In genomic region chr9:37047490-37047889, GRCm38 (mm10) we compare ENCODE assay signal across 15 mouse cellular contexts.
DNase-seq lines count a peak whose midpoint lies in the region; ATAC-seq and TF ChIP-seq lines count a peak whose summit lies in the region.
"Had no signal": no experiment of that assay in that cellular context is flagged by ENCODE, and none has a peak within 500 bp of the region (broad histone marks: within the 10 kb centered on the region; RNA-seq: fewer than 3 reads in every experiment).

No protein-coding gene starts in this region.

- ATAC-seq in stomach, postnatal 0 days (ENCODE audit: low FRiP score, low TSS enrichment), result no peak
- ATAC-seq: hindbrain, embryonic 16.5 days had no signal

- no peaks in the 10 kb centered on the region for H3K4me1 ChIP-seq in stomach, postnatal 0 days (replicated peaks; ENCODE audit: control insufficient read depth, insufficient read depth)

- no peaks in the 10 kb centered on the region for H3K27me3 ChIP-seq in stomach, postnatal 0 days (ENCODE audit: control insufficient read depth, insufficient read depth, low read length)
- H3K27me3 ChIP-seq: embryonic facial prominence, embryonic 15.5 days; neural tube, embryonic 12.5 days had no signal

- H3K9ac ChIP-seq in stomach, postnatal 0 days (ENCODE audit: low read length), result no peak overlapping the region
- H3K9ac ChIP-seq: embryonic facial prominence, embryonic 15.5 days; liver, embryonic 14.5 days; neural tube, embryonic 12.5 days had no signal

- no peaks in the 10 kb centered on the region for H3K36me3 ChIP-seq in stomach, postnatal 0 days (ENCODE audit: control insufficient read depth, insufficient read depth, low read length)
- H3K36me3 ChIP-seq: embryonic facial prominence, embryonic 15.5 days; neural tube, embryonic 12.5 days had no signal

- H3K9me3 ChIP-seq in stomach, postnatal 0 days (ENCODE audit: control insufficient read depth, low read length), result no peaks in the 10 kb centered on the region
- H3K9me3 ChIP-seq: embryonic facial prominence, embryonic 15.5 days; neural tube, embryonic 12.5 days had no signal

- intact Hi-C loops in heart, postnatal 14 days (cut with DNase I), result no loop called here

- H3K27ac ChIP-seq in stomach, postnatal 0 days (replicated peaks), result no peak overlapping the region
- H3K27ac ChIP-seq: embryonic facial prominence, embryonic 15.5 days; left cerebral cortex, adult 2 months; liver, embryonic 14.5 days; neural tube, embryonic 12.5 days had no signal

- no peak overlapping the region for H3K4me3 ChIP-seq in stomach, postnatal 0 days (ENCODE audit: low read depth, low read length)
- H3K4me3 ChIP-seq: embryonic facial prominence, embryonic 15.5 days; left cerebral cortex, adult 2 months; neural tube, embryonic 12.5 days had no signal

- TF ChIP-seq CTCF in stomach, postnatal 0 days (IDR thresholded peaks at IDR 0.05; ENCODE audit: low read depth), result no peak

- WGBS in stomach, postnatal 0 days, result 61% methylated on average over 5 of the region's 5 CpGs

- no peak overlapping the region for H3K4me2 ChIP-seq in stomach, postnatal 0 days (replicated peaks; ENCODE audit: low read depth)
- H3K4me2 ChIP-seq: embryonic facial prominence, embryonic 15.5 days; neural tube, embryonic 12.5 days had no signal

- DNase-seq in adrenal gland, postnatal 14 days, result peak; percentile 49
- no peak for DNase-seq in adrenal gland, postnatal 4 days (ENCODE audit: low spot score in 2 of 2)
- DNase-seq in urinary bladder, postnatal 14 days (ENCODE audit: low spot score), result peak; percentile 46
- DNase-seq in urinary bladder, adult 18-20 months (ENCODE audit: low spot score in 2 of 2), result no peak
- peak; percentile 45 to 50 for DNase-seq in heart, postnatal 14 days
- DNase-seq in cerebellum, postnatal 25 days, result no peak
- DNase-seq in stomach, postnatal 0 days (ENCODE audit: low spot score), result no peak
- DNase-seq in right cerebral cortex, postnatal 10 days (ENCODE audit: low spot score in 2 of 2), result no peak
- DNase-seq: cerebellum, adult 8-10 months; right cerebral cortex, adult 18-20 months had no signal

- TF ChIP-seq EP300 in stomach, postnatal 0 days (optimal IDR thresholded peaks at IDR 0.05), result no peak

Comparison
In these comparisons a context has a peak if more than half of its experiments do, and no peak if none do; other contexts are left out.
1. DNase-seq: peak in adrenal gland, postnatal 14 days (single experiment), urinary bladder, postnatal 14 days (single experiment) and heart, postnatal 14 days (2 of 2); none in adrenal gland, postnatal 4 days (0 of 2), urinary bladder, adult 18-20 months (0 of 2), cerebellum, postnatal 25 days (0 of 2), stomach, postnatal 0 days (single experiment) and right cerebral cortex, postnatal 10 days (0 of 2).